8 mouse cellular contexts compared by ENCODE assay signal in genomic region chrX:139998691-139999065, GRCm38 (mm10). TPM values are rescaled to one million over a fixed set of nuclear protein-coding genes. Genes with fewer than 3 reads are reported as not detected.
A peak's percentile ranks its signal among the peaks of the same experiment; 100 is the strongest.
DNase-seq lines count a peak whose midpoint lies in the region; ATAC-seq and TF ChIP-seq lines count a peak whose summit lies in the region.

No protein-coding gene starts in this region.

- H3K9me3 ChIP-seq in heart, postnatal 0 days (replicated peaks; ENCODE audit: control insufficient read depth, low read length), result no peaks in the 10 kb centered on the region
- H3K9me3 ChIP-seq in embryonic facial prominence, embryonic 13.5 days, result no peaks in the 10 kb centered on the region
- H3K9me3 ChIP-seq in hindbrain, postnatal 0 days (ENCODE audit: low read length), result no peaks in the 10 kb centered on the region
- H3K9me3 ChIP-seq in midbrain, embryonic 13.5 days, result no peaks in the 10 kb centered on the region

- 0 out of 2 replicates have a peak, but pooled peaks cover 8% of the 10 kb centered on the region for H3K36me3 ChIP-seq in heart, postnatal 0 days (replicated peaks; ENCODE audit: control insufficient read depth, insufficient read depth, low read length)
- H3K36me3 ChIP-seq in embryonic facial prominence, embryonic 13.5 days, result peaks cover 4% of the 10 kb centered on the region
- no peaks in the 10 kb centered on the region for H3K36me3 ChIP-seq in hindbrain, postnatal 0 days (ENCODE audit: insufficient read depth, low read length)
- H3K36me3 ChIP-seq in midbrain, embryonic 13.5 days, result peaks cover 3% of the 10 kb centered on the region; the same call in 1 of the 2 replicates

- no peak overlapping the region for H3K4me2 ChIP-seq in heart, postnatal 0 days (ENCODE audit: low read depth, low read length)
- peak overlapping the region; percentile 27; the same call in 1 of the 2 replicates for H3K4me2 ChIP-seq in embryonic facial prominence, embryonic 13.5 days
- peak overlapping the region; percentile 52 for H3K4me2 ChIP-seq in hindbrain, postnatal 0 days (ENCODE audit: low read depth, low read length)
- H3K4me2 ChIP-seq in midbrain, embryonic 13.5 days (replicated peaks), result no peak overlapping the region

- 79% methylated on average over 4 of the region's 4 CpGs for WGBS in heart, postnatal 0 days
- WGBS in embryonic facial prominence, embryonic 13.5 days, result 78% methylated on average over 4 of the region's 4 CpGs
- 78% methylated on average over 4 of the region's 4 CpGs for WGBS in hindbrain, postnatal 0 days
- 84% methylated on average over 4 of the region's 4 CpGs for WGBS in midbrain, embryonic 13.5 days

- H3K4me3 ChIP-seq in heart, postnatal 0 days (ENCODE audit: low read depth, low read length), result peak overlapping the region; percentile 60
- H3K4me3 ChIP-seq in embryonic facial prominence, embryonic 13.5 days, result peak overlapping the region; percentile 56
- peak overlapping the region; percentile 57 for H3K4me3 ChIP-seq in hindbrain, postnatal 0 days (ENCODE audit: low read length)
- H3K4me3 ChIP-seq in midbrain, embryonic 13.5 days (replicated peaks), result peak overlapping the region; percentile 53; the same call in 1 of the 2 replicates

- TF ChIP-seq CTCF in heart, postnatal 0 days (IDR thresholded peaks at IDR 0.05; ENCODE audit: low read depth), result no peak
- TF ChIP-seq CTCF in hindbrain, postnatal 0 days (IDR thresholded peaks at IDR 0.05; ENCODE audit: low read depth), result no peak

- no peaks in the 10 kb centered on the region for H3K27me3 ChIP-seq in heart, postnatal 0 days (ENCODE audit: control insufficient read depth, insufficient read depth, low read length)
- H3K27me3 ChIP-seq in embryonic facial prominence, embryonic 13.5 days, result peaks cover 24% of the 10 kb centered on the region
- H3K27me3 ChIP-seq in hindbrain, postnatal 0 days (ENCODE audit: insufficient read depth, low read length), result no peaks in the 10 kb centered on the region
- peaks cover 15% of the 10 kb centered on the region for H3K27me3 ChIP-seq in midbrain, embryonic 13.5 days

- no peak for TF ChIP-seq EP300 in heart, postnatal 0 days (IDR thresholded peaks at IDR 0.05; ENCODE audit: low read depth)

- no peak overlapping the region for H3K9ac ChIP-seq in heart, postnatal 0 days (replicated peaks; ENCODE audit: low read depth, low read length)
- H3K9ac ChIP-seq in embryonic facial prominence, embryonic 13.5 days, result no peak overlapping the region
- no peak overlapping the region; the same call in 1 of the 2 replicates for H3K9ac ChIP-seq in hindbrain, postnatal 0 days (replicated peaks; ENCODE audit: low read length)
- H3K9ac ChIP-seq in midbrain, embryonic 13.5 days (replicated peaks), result no peak overlapping the region

- no peak for ATAC-seq in heart, postnatal 0 days (ENCODE audit: insufficient read depth, low read depth)
- ATAC-seq in embryonic facial prominence, embryonic 13.5 days (ENCODE audit: insufficient number of reproducible peaks, insufficient read depth, low FRiP score, low TSS enrichment, low read depth), result no peak
- peak; percentile 45; the same call in 1 of the 2 replicates for ATAC-seq in hindbrain, postnatal 0 days
- peak; percentile 70 for ATAC-seq in midbrain, embryonic 13.5 days

- no peak overlapping the region for H3K27ac ChIP-seq in heart, postnatal 0 days (ENCODE audit: low read depth)
- no peak overlapping the region for H3K27ac ChIP-seq in embryonic facial prominence, embryonic 13.5 days
- H3K27ac ChIP-seq in hindbrain, postnatal 0 days, result no peak overlapping the region
- H3K27ac ChIP-seq in midbrain, embryonic 13.5 days, result no peak overlapping the region

- no peak for DNase-seq in heart, postnatal 0 days (ENCODE audit: low spot score)
- DNase-seq in heart, adult 18-20 months, result no peak
- no peak for DNase-seq in hindbrain, postnatal 0 days (ENCODE audit: low spot score)
- DNase-seq in spleen, postnatal 14 days (ENCODE audit: low spot score in 2 of 2), result no peak
- no peak for DNase-seq in adrenal gland, postnatal 4 days (ENCODE audit: low spot score in 2 of 2)
- no peak for DNase-seq in ovary, postnatal 14 days (ENCODE audit: low spot score)

- no peaks in the 10 kb centered on the region for H3K4me1 ChIP-seq in heart, postnatal 0 days (ENCODE audit: control insufficient read depth, insufficient read depth)
- H3K4me1 ChIP-seq in embryonic facial prominence, embryonic 13.5 days, result no peaks in the 10 kb centered on the region
- H3K4me1 ChIP-seq in hindbrain, postnatal 0 days (ENCODE audit: insufficient read depth, low read length), result no peaks in the 10 kb centered on the region
- no peaks in the 10 kb centered on the region for H3K4me1 ChIP-seq in midbrain, embryonic 13.5 days (replicated peaks)

RNA-seq across cellular contexts. Expression of gene Rbm41, which starts 0.3 kb away (rescaled TPM):
- 3.6 TPM in 2 replicates for total RNA-seq in heart, postnatal 0 days (2014; rRNA removed; ENCODE audit: low replicate concordance)
- polyA plus RNA-seq in heart, postnatal 0 days (2015; fragmentation: Nextera tagmentation; extraction: Ambion mirVana), result 2.8 and 3.2 TPM in 2 replicates
- 1 to 10 TPM; 5.6 to 6.7 TPM for total RNA-seq in heart, adult 18-20 months (2021)
- polyA plus RNA-seq in embryonic facial prominence, embryonic 13.5 days (2015; fragmentation: Nextera tagmentation; extraction: Ambion mirVana), result 5.2 and 5.7 TPM in 2 replicates
- 7.1 and 7.5 TPM in 2 replicates for total RNA-seq in hindbrain, postnatal 0 days (2014; rRNA removed)
- 2.4 and 2.7 TPM in 2 replicates for polyA plus RNA-seq in hindbrain, postnatal 0 days (2015; fragmentation: Nextera tagmentation; extraction: Ambion mirVana)
- 6.3 and 7.1 TPM in 2 replicates for polyA plus RNA-seq in midbrain, embryonic 13.5 days (2015; fragmentation: Nextera tagmentation; extraction: Ambion mirVana)
- total RNA-seq in adrenal gland, postnatal 4 days (2021), result 10 to 100 TPM in 1 of 2 experiments, 1 to 10 TPM in 1; 9.8 to 10.3 TPM

Comparison
In these comparisons a context has a peak if more than half of its experiments do, and no peak if none do; other contexts are left out.
1. ATAC-seq: peak in hindbrain, postnatal 0 days (single experiment) and midbrain, embryonic 13.5 days (single experiment); none in heart, postnatal 0 days (single experiment) and embryonic facial prominence, embryonic 13.5 days (single experiment).
2. H3K4me2 ChIP-seq: peak in embryonic facial prominence, embryonic 13.5 days (single experiment) and hindbrain, postnatal 0 days (single experiment); none in heart, postnatal 0 days (single experiment) and midbrain, embryonic 13.5 days (single experiment).
3. Peak in every context shown above with its lines, with median percentiles within 50 percentile points of each other: H3K4me3 ChIP-seq.